Mouse (Mus musculus) myocyte (in vitro differentiated cells): ENCODE measurements around the gene Reps2. TPM values are rescaled to one million over a fixed set of nuclear protein-coding genes. Genes with fewer than 3 reads are reported as not detected.

Source experiments
- H3K27me3 ChIP-seq: one replicate; pipeline ENCODE4 v1.6.1; 2011; ENCODE audit not compliant: control insufficient read depth, insufficient read depth, insufficient read length
- H3K36me3 ChIP-seq: one replicate; pipeline ENCODE4 v1.6.1; 2011; ENCODE audit not compliant: control insufficient read depth, insufficient read depth
- H3K4me2 ChIP-seq: one replicate; pipeline ENCODE4 v1.6.1; 2011; ENCODE audit warnings: low read depth, control low read depth
- H3K4me3 ChIP-seq: one replicate; pipeline ENCODE4 v1.5.1; 2011; ENCODE audit warnings: mild to moderate bottlenecking, control low read depth, moderate library complexity
- H3K79me2 ChIP-seq: one replicate; pipeline ENCODE4 v1.6.1; 2011; ENCODE audit not compliant: control insufficient read depth, insufficient read depth
- H3ac ChIP-seq: one replicate; pipeline ENCODE4 v1.6.1; 2011; ENCODE audit not compliant: control insufficient read depth, insufficient read length
- CEBPB ChIP-seq: IDR thresholded peaks from 2 replicates; pipeline ENCODE4 v1.6.1; 2011; ENCODE audit warnings: mild to moderate bottlenecking, moderate library complexity; ENCODE audit not compliant: poor library complexity, insufficient read depth, severe bottlenecking
- E2F4 ChIP-seq: IDR thresholded peaks from one replicate; pipeline ENCODE4 v1.6.1; 2011; ENCODE audit warnings: mild to moderate bottlenecking, control low read depth, moderate library complexity; ENCODE audit not compliant: insufficient read depth
- MAX ChIP-seq: IDR thresholded peaks from one replicate; pipeline ENCODE4 v1.6.1; 2011; ENCODE audit warnings: low read depth, mild to moderate bottlenecking, control low read depth
- MYOD1 ChIP-seq, 3 experiments: IDR thresholded peaks; one replicate each; pipeline ENCODE4 v1.6.1; 2011; ENCODE audit warnings: control low read depth in 2 of 3, low read depth in 2 of 3, mild to moderate bottlenecking in 2 of 3, moderate library complexity in 1 of 3; ENCODE audit not compliant: insufficient read length in 2 of 3, control insufficient read depth in 1 of 3
- MYOG ChIP-seq, 3 experiments: IDR thresholded peaks; one replicate each; pipeline ENCODE4 v1.6.1; 2011; ENCODE audit warnings: control low read depth in 2 of 3, low read depth in 2 of 3, mild to moderate bottlenecking in 2 of 3; ENCODE audit not compliant: insufficient read length in 2 of 3, control insufficient read depth in 1 of 3, insufficient read depth in 1 of 3
- POLR2A ChIP-seq: IDR thresholded peaks from one replicate; pipeline ENCODE4 v1.6.1; 2011; ENCODE audit warnings: low read depth, mild to moderate bottlenecking, control low read depth, moderate library complexity; ENCODE audit not compliant: insufficient read length
- POLR2AphosphoS2 ChIP-seq: IDR thresholded peaks from one replicate; pipeline ENCODE4 v1.6.1; 2011; ENCODE audit warnings: low read depth, control low read depth; ENCODE audit not compliant: insufficient read length
- REST ChIP-seq: IDR thresholded peaks from one replicate; pipeline ENCODE4 v1.6.1; 2011; ENCODE audit warnings: mild to moderate bottlenecking, control low read depth, moderate library complexity; ENCODE audit not compliant: insufficient read depth, insufficient read length
- SRF ChIP-seq: IDR thresholded peaks from one replicate; pipeline ENCODE4 v1.6.1; 2011; ENCODE audit warnings: low read depth; ENCODE audit not compliant: control insufficient read depth, insufficient read length
- TCF12 ChIP-seq: IDR thresholded peaks from one replicate; pipeline ENCODE4 v1.6.1; 2011; ENCODE audit warnings: mild to moderate bottlenecking, control low read depth; ENCODE audit not compliant: poor library complexity, insufficient read depth, severe bottlenecking
- TCF3 ChIP-seq: IDR thresholded peaks from one replicate; pipeline ENCODE4 v1.6.1; 2011; ENCODE audit warnings: low read depth, control low read depth; ENCODE audit not compliant: insufficient read length
- USF1 ChIP-seq: IDR thresholded peaks from one replicate; pipeline ENCODE4 v1.6.1; 2011; ENCODE audit warnings: low read depth, mild to moderate bottlenecking, control low read depth, moderate library complexity
- polyA plus RNA-seq: library from polyadenylated mRNA; unstranded; fragments of >200 nt; fragmentation: generic; extraction: Trizol; gene quantifications from one replicate; pipeline ENCODE4 v1.2.1, GENCODE M21; 2012; ENCODE audit warnings: missing spikeins

Gene Reps2
- polyA plus RNA-seq, 1 experiment = 0.05 TPM

DNA sequence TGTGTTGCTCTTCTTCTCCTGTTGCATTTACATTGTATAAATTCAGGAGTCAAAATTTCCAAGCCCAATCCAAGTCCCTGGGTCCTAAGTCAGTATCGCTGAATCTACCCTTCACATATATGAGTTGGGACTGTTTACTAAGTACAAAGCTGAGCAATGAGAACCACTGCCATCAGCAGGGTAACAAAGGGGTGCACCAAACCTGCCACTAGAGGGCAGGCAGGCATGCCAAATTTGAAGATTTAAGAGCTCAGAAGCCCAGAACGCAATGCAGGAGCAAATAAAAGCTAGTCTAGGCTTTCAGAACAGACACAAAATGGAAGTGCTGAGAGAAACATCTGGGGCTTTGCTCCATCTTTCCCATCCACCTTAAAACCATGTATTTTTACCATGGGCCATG is 116.2 kb downstream of the Reps2 start:
- no peaks in the 10 kb centered on the region for H3K36me3 ChIP-seq
- H3K4me3 ChIP-seq = no peak overlapping the region
- H3K4me2 ChIP-seq = no peak overlapping the region
- no peaks in the 10 kb centered on the region for H3K27me3 ChIP-seq
- H3ac ChIP-seq = no peak overlapping the region
- TF ChIP-seq E2F4 (no peak), MAX (no peak), TCF12 (no peak), TCF3 (no peak)
- H3K79me2 ChIP-seq = no peaks in the 10 kb centered on the region

DNA sequence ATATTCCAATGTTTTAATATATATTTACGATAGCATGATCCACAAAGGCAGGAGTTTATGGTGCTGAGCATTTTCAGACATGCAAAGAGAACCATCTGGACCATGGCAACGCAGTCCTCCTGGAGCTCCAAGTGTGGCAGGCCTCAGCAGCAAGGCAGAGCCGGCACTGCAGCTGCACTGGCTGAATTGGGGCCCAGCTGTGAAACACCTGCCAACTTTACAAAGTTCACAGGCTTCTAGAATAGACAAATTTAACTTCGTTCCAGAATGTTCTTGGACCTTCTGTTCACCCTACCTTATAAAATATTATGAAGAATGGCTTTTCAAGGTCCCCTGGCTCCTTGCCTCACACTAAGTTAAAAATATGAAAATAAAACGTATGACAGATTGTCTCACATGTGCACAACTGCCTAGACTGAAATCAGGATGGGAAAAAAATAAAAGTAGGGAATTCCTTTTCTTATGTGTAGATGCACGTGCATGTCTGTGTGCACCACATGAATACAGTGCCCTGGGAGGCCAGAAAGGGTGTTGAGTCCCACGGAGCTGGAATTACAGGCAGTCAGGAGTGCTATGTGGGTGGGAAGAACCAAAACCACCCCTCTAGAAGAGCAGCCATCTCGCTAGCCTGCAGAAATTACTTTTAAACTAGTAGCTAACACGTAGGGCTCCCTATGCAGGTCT is 121.5 kb downstream of the Reps2 start:
- H3ac ChIP-seq = no peak overlapping the region
- TF ChIP-seq POLR2A (no peak), SRF (no peak), POLR2AphosphoS2 (no peak), CEBPB (no peak), E2F4 (no peak), TCF3 (no peak), MAX (no peak), USF1 (no peak)

DNA sequence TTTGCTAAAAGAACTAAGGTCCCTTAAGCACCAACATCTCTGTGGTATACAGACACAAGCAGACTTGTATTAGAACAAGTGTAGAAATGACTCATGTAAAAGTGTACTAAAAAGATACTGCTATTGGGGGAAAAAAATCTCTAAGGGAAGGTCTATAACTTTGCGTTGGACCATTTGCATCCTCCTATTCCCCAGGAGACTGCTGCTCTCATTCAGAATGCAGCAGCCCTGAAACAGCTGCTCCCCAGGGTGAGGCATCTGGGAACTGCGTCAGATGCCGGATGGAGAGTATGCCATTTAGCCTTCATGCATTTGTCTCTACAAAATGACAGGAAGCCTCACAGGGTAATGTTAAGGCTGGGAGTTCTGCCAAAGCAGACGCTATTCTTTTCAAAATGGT is 122.3 kb downstream of the Reps2 start:
- Histone ChIP-seq H3K4me3 (no peak overlapping the region), H3K79me2 (no peaks in the 10 kb centered on the region), H3K36me3 (no peaks in the 10 kb centered on the region), H3ac (no peak overlapping the region), H3K27me3 (no peaks in the 10 kb centered on the region), H3K4me2 (no peak overlapping the region)
- TF ChIP-seq SRF (no peak), CEBPB (no peak), USF1 (no peak), MYOD1 (IDR thresholded peaks at IDR 0.05; ENCODE audit: control insufficient read depth in 1 of 3, insufficient read length in 2 of 3, low read depth in 2 of 3) (no peak), TCF3 (no peak), MAX (no peak), MYOG (IDR thresholded peaks at IDR 0.05; ENCODE audit: control insufficient read depth in 1 of 3, insufficient read depth in 1 of 3, insufficient read length in 2 of 3, low read depth in 2 of 3) (no peak), TCF12 (no peak), E2F4 (no peak), REST (no peak), POLR2AphosphoS2 (no peak)

More for the DNA sequence above, 121.5 kb downstream of the Reps2 start:
- no peak overlapping the region for H3K4me3 ChIP-seq
- no peaks in the 10 kb centered on the region for H3K27me3 ChIP-seq
- no peaks in the 10 kb centered on the region for H3K79me2 ChIP-seq
- H3K4me2 ChIP-seq = no peak overlapping the region
- no peaks in the 10 kb centered on the region for H3K36me3 ChIP-seq

DNA sequence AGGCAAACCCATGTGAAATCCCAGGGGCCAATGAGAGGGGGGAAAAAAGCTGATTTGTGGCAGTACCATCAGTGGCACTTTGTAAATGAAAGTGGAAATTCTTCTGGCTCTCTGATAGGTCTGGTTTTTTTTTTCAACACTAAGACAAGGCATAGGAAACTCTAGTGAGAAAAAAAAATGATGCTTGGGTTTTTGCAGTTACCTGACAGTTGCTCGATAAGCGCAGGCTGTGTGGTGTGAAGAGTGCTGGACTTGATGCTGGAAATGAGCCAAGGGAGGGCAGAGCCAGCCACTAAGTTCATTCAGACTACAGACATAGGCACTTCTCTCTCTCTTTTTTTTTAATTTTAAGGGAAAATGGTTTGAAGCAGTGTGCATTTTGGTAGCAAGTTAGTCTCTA is 123.1 kb downstream of the Reps2 start:
- Histone ChIP-seq H3K36me3 (no peaks in the 10 kb centered on the region), H3K4me3 (no peak overlapping the region), H3ac (no peak overlapping the region), H3K4me2 (no peak overlapping the region), H3K27me3 (no peaks in the 10 kb centered on the region), H3K79me2 (no peaks in the 10 kb centered on the region)
- TF ChIP-seq MYOG (IDR thresholded peaks at IDR 0.05; ENCODE audit: control insufficient read depth in 1 of 3, insufficient read depth in 1 of 3, insufficient read length in 2 of 3, low read depth in 2 of 3) (no peak), CEBPB (no peak), TCF3 (no peak), USF1 (no peak), REST (no peak), POLR2AphosphoS2 (no peak), E2F4 (no peak), SRF (no peak), MAX (no peak), MYOD1 (IDR thresholded peaks at IDR 0.05; ENCODE audit: control insufficient read depth in 1 of 3, insufficient read length in 2 of 3, low read depth in 2 of 3) (no peak)

DNA sequence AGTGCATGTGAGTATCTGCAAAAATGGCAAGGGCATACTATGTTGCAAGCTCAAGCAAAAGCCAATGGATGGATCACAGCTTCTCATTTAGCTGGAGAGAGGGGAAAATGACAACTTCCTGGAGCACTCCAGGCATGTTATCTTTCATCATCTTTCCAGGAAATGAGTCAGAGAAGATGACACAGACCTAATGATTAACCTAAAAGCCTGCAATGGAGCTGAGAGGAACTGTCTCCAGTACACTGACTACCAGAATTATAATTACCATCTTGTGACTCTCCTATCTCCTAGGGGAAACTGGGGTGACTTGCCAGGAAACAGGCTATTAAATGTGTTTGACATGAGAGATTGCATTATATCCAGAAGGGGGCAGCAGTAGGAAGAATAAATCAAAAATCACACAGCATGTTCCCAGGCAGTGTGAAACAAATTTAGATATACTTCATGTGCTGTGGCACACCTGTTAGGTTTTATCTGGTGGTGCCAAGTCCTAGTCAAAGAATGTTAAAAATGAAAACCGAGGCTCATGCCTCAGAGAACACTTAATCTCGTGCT is 132.9 kb downstream of the Reps2 start:
- TF ChIP-seq TCF12 (no peak), USF1 (no peak), MAX (no peak), MYOG (IDR thresholded peaks at IDR 0.05; ENCODE audit: control insufficient read depth in 1 of 3, insufficient read depth in 1 of 3, insufficient read length in 2 of 3, low read depth in 2 of 3) (no peak), REST (no peak), CEBPB (no peak), POLR2A (no peak), TCF3 (no peak)
- Histone ChIP-seq H3K79me2 (no peaks in the 10 kb centered on the region), H3K4me2 (no peak overlapping the region), H3K27me3 (no peaks in the 10 kb centered on the region), H3K4me3 (no peak overlapping the region), H3ac (no peak overlapping the region), H3K36me3 (no peaks in the 10 kb centered on the region)
